Mouse (Mus musculus): ENCODE data around the gene Brsk2. TPM values are rescaled to one million over a fixed set of nuclear protein-coding genes. Genes with fewer than 3 reads are reported as not detected.

The Brsk2 gene
- 0.35 TPM for polyA plus RNA-seq (2014; fragmentation: Illumina TruSeq; extraction: RNeasy Lipid Tissue Mini Kit (QIAGEN cat#74804); ENCODE audit: low read depth, low replicate concordance)

GRCm38 (mm10) chr7:141948906-141949798 lies at the start of gene Brsk2:
TSS of gene Brsk2 (plus strand) at chr7:141949751.

GRCm38 (mm10) chr7:141918407-141918806 lies 31.1 kb upstream of the Brsk2 start, which contains the start of gene Tollip:
TSS of gene Tollip (minus strand) at chr7:141918507.

Other genes starting within 250 kb of the Brsk2 start
- gene Muc5ac, start 160.8 kb upstream of the Brsk2 start, polyA plus RNA-seq (2014; fragmentation: Illumina TruSeq; extraction: RNeasy Lipid Tissue Mini Kit (QIAGEN cat#74804); ENCODE audit: low read depth, low replicate concordance): not detected
- gene Muc5b, start 110.7 kb upstream of the Brsk2 start, polyA plus RNA-seq (2014; fragmentation: Illumina TruSeq; extraction: RNeasy Lipid Tissue Mini Kit (QIAGEN cat#74804); ENCODE audit: low read depth, low replicate concordance): not detected
- 55.3 TPM for gene Tollip, start 31.2 kb upstream of the Brsk2 start, polyA plus RNA-seq (2014; fragmentation: Illumina TruSeq; extraction: RNeasy Lipid Tissue Mini Kit (QIAGEN cat#74804); ENCODE audit: low read depth, low replicate concordance)
- gene Mob2, start 111.3 kb downstream of the Brsk2 start, polyA plus RNA-seq (2014; fragmentation: Illumina TruSeq; extraction: RNeasy Lipid Tissue Mini Kit (QIAGEN cat#74804); ENCODE audit: low read depth, low replicate concordance): 13.5 TPM
- gene Dusp8, start 146.1 kb downstream of the Brsk2 start, polyA plus RNA-seq (2014; fragmentation: Illumina TruSeq; extraction: RNeasy Lipid Tissue Mini Kit (QIAGEN cat#74804); ENCODE audit: low read depth, low replicate concordance): 2.4 TPM
- not detected for gene Gm45618, start 171.0 kb downstream of the Brsk2 start, polyA plus RNA-seq (2014; fragmentation: Illumina TruSeq; extraction: RNeasy Lipid Tissue Mini Kit (QIAGEN cat#74804); ENCODE audit: low read depth, low replicate concordance)
- gene Gm39115, start 186.3 kb downstream of the Brsk2 start, polyA plus RNA-seq (2014; fragmentation: Illumina TruSeq; extraction: RNeasy Lipid Tissue Mini Kit (QIAGEN cat#74804); ENCODE audit: low read depth, low replicate concordance): not detected
- not detected for gene Gm45337, start 194.9 kb downstream of the Brsk2 start, polyA plus RNA-seq (2014; fragmentation: Illumina TruSeq; extraction: RNeasy Lipid Tissue Mini Kit (QIAGEN cat#74804); ENCODE audit: low read depth, low replicate concordance)
- not detected for gene Gm29735, start 207.4 kb downstream of the Brsk2 start, polyA plus RNA-seq (2014; fragmentation: Illumina TruSeq; extraction: RNeasy Lipid Tissue Mini Kit (QIAGEN cat#74804); ENCODE audit: low read depth, low replicate concordance)
- not detected for gene Gm4553, start 216.0 kb downstream of the Brsk2 start, polyA plus RNA-seq (2014; fragmentation: Illumina TruSeq; extraction: RNeasy Lipid Tissue Mini Kit (QIAGEN cat#74804); ENCODE audit: low read depth, low replicate concordance)
- not detected for gene Krtap5-2, start 226.3 kb downstream of the Brsk2 start, polyA plus RNA-seq (2014; fragmentation: Illumina TruSeq; extraction: RNeasy Lipid Tissue Mini Kit (QIAGEN cat#74804); ENCODE audit: low read depth, low replicate concordance)
- gene Gm10153, start 240.6 kb downstream of the Brsk2 start, polyA plus RNA-seq (2014; fragmentation: Illumina TruSeq; extraction: RNeasy Lipid Tissue Mini Kit (QIAGEN cat#74804); ENCODE audit: low read depth, low replicate concordance): not detected

All from adrenal gland, adult 10 weeks (tissue).